Mouse (Mus musculus): Measurements from ENCODE around the gene Zkscan7.

Zkscan7 gene

DNA sequence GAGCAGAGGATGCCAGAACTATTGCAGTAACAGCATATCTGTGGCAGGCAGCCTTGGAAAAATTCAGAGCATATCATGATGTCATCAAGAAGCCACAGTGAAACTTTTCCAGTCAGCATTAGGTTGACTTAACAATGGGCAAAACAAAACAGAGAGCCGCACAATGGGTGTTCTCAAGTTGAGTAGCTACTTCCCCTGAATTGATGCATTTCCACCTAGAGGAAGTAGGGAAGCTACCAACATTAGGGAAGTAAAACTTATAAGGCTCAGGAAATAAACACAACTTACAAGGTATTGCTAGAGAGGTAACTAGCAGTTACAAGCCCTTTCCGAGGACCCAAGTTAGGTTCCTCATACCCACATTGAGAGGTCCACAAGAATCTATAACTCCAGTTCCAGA, 15.6 kb downstream of the Zkscan7 start:
- no peak for DNase-seq (ENCODE audit: inconsistent age in 2 of 2, low spot score in 1 of 2)

DNA sequence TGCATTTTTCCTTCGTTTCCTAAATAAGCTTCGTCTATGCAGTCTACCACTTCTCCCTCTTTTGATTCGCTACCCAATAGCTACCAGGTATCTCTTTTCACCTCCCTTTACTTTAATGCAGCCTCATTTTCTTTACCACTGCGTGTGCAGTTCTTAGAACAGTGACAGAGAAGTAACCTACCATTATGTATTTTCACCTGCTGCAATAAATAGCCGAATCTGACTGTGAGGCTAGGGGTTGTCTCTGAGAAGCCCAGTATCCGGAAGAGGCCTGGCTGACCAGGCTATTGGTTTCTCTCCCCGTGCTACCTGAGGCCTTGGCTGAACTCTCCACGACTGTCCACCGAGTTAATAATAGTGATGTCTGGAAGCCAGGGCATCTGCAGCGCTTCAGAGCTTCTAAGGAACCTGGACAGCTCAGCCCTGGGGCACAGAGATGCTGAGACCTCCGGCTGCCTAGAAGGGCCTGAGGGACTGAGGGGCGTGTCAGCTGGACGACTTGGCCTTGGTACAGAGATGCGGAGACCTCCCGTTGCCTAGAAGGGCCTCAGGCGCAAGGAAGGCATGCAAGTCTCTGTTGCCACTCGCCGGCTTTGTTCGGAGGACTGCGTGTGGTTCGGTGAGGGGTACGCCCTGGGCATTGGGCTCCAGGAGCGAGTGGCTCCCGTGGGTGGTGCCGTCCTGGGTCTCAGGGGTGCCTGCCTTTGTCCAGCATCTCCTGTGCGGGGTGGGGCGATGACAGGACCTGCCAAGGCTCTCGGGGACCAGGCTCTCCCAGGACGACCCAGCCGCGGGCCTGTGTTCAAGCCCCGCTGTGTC, 17.4 kb downstream of the Zkscan7 start:
- DNase-seq (ENCODE audit: inconsistent age in 2 of 2, low spot score in 1 of 2), result peak; percentile 56 to 78

DNA sequence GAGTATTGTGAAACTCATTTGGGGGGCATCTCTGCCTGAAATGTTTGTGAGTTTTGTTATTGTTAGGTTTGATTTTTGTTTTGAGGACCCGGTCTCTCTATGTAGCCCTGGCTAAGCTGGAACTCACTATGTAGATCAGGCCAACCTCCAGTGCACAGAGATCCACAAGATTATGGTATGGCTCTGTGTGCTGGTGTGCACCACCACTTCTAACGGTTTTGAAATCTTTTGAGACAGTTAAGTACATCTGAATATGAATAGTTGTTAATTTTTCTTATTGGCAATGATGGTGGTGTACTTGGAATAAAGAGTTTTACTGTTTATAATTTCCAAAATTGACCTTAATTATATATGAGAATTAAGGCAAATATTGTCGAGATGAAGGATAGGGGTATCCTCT, 37.0 kb downstream of the Zkscan7 start:
- DNase-seq (ENCODE audit: inconsistent age in 2 of 2, low spot score in 1 of 2), result no peak

DNA sequence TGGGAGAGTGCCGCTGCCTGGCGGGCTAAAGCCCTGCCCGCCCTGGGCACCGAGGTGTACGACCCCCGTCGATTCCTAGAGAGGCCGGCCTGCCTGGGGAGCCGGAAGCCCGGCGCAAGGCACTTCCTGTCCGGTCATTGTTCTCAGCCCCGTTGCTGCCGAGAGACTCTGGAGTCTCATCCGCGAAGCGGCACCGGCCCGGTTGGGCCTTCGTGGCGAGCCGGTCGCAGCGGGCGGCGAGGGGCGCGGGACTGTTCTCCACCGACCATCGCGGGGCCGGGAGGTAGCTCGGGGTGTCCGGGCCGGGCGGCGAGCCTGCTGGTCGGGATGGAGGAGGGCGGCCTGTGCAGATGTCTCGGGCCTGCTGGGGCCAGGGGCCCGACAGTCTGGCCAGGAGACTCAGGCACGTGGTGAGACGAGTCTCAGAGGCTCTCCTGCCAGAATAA, 37.5 kb downstream of the Zkscan7 start, which contains the start of gene Zfp105:
Gene Zfp105 (plus strand): TSS at position 137 of the 446 bp plus-strand sequence.
- peak; percentile 70 to 89 for DNase-seq (ENCODE audit: inconsistent age in 2 of 2, low spot score in 1 of 2)

DNA sequence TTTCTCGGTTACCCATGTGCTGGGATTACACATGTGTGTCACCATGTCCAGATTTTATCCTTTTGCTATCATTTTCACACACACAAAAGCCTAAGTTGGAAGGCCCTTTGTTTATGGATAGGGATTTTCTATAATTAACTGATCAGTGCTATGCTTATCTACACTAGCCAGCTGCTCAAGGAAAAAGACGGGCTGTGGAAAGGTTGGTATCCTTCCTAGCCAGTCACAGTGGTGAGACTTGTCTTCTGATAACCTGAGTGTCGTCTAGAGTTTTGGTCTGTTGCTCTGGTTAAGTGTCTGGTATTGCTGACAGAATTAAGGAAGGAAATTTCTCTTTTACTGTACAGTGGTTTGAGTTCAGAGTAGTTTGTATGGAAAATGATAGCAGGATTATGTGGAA, 43.4 kb downstream of the Zkscan7 start:
- DNase-seq (ENCODE audit: inconsistent age in 2 of 2, low spot score in 1 of 2), result no peak
